Mouse (Mus musculus) left cerebral cortex, adult 11 months (tissue): ENCODE data around the gene Trim17.

Experiments
- DNase-seq: peaks from one replicate; pipeline ENCODE4 v3.0.0; 2022; ENCODE audit warnings: low spot score

Trim17 gene

GRCm38 (mm10) chr11:58993091-58993670 is 38.7 kb downstream of the Trim17 start:
- DNase-seq, result no peak

GRCm38 (mm10) chr11:58994337-58994826 is 39.9 kb downstream of the Trim17 start:
- no peak for DNase-seq

- no peak for DNase-seq
Measured at GRCm38 (mm10) chr11:58995061-58995806, 40.7 kb downstream of the Trim17 start.

- no peak for DNase-seq
Measured at GRCm38 (mm10) chr11:58995807-58996370, 41.4 kb downstream of the Trim17 start.

GRCm38 (mm10) chr11:58997541-58997940 is 43.1 kb downstream of the Trim17 start:
- DNase-seq, result no peak

GRCm38 (mm10) chr11:58999158-58999557 is 44.7 kb downstream of the Trim17 start:
- DNase-seq, result no peak

- DNase-seq, result no peak
Measured at GRCm38 (mm10) chr11:58999830-59000229, 45.3 kb downstream of the Trim17 start.

GRCm38 (mm10) chr11:59000635-59001034 is 46.1 kb downstream of the Trim17 start:
- no peak for DNase-seq

GRCm38 (mm10) chr11:59002327-59003079 is 48.0 kb downstream of the Trim17 start:
- DNase-seq, result no peak

- DNase-seq, result peak; percentile 42
Measured at GRCm38 (mm10) chr11:59015052-59015451, 60.6 kb downstream of the Trim17 start.
